Mouse (Mus musculus) kidney, adult 18-20 months (tissue): ENCODE data around the gene Ramp1.
A peak's percentile ranks its signal among the peaks of the same experiment; 100 is the strongest.

Source experiments
- DNase-seq: peaks from one replicate; pipeline ENCODE4 v3.0.0; 2021

The Ramp1 gene

GRCm38 (mm10) chr1:91241249-91241648, 61.6 kb downstream of the Ramp1 start:
- DNase-seq, result no peak

DNA sequence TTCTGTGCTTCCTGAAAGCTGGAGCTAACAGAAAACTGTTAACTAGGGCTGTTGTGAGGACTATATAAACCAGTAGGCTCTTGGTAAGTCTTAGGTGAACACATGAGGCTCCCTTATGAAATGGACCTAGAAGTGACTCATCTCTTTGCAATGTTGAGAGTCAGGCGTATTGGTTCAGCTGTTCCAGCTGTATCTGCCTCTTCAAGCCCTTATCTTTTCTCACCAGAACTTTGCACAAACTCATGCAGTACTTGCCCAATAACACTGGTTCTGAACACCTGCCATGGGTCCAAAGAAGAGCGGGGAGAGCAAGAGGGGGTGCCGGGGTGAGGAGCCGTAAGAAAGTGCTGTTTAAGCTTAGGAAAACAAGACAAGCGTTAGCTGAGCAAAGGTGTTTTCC, 68.6 kb downstream of the Ramp1 start:
- DNase-seq, result no peak

DNA sequence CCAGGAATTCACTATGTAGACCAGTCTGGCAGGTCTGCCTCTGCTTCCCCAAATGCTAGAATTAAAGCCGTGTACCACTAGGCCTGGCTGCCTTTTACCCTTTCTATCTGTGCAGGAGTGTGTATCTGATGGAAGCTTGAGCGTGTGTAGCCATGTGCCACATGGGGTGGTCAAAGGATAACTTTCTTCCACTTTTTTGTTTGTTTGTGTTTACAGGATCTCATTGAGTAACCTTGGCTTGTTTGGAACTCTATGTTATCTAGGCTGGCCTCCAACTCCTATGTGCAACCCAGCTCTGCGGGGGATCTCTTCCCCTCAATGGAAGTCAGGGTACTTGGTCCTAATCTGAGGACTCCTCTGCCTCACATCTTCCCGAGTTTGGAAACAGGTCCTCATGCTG, 69.3 kb downstream of the Ramp1 start:
- DNase-seq, result no peak

DNA sequence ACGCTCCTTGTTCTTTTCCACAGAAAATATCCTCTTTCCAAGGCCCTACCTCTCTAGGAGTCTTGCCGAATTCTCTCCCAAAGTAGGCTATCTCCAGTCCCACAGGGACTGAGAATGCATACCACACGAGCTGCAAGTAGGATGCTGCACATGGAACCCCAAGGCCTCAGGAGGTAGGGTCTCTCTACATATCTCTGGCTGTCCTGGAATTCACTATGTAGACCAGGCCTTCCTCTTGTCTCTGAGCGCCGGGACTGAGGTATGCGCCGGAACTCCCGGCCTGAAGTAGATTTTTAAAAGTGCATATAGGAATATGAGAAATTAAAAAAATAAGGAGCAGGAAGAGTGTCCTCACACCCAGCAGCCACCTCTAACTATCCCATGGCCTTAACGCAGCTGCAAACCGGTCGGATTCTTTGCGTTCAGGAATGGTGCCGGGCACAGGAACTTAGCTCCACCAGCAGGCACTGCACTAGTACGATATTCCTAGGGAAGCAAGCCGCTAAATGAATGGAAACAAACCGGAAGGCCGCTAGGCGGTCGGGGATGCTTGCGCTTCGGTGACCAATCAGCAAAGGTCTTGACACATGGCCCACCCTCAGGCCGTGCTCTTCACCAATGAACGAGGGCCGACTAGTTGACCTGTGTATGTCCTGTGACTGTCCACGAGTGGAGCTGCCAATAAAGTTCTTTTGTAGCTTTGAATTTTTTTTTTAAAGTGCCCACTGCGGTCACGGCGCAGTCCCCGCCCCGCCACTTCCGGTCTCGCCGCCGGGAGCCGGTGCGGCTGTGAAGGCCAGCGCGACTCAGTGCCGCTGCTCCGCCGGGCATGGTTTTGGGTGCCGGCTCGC, 70.2 kb downstream of the Ramp1 start, which contains the start of gene Ube2f:
Gene Ube2f (plus strand): TSS at position 741 of the 851 bp plus-strand sequence.
- DNase-seq, result peak; percentile 92

DNA sequence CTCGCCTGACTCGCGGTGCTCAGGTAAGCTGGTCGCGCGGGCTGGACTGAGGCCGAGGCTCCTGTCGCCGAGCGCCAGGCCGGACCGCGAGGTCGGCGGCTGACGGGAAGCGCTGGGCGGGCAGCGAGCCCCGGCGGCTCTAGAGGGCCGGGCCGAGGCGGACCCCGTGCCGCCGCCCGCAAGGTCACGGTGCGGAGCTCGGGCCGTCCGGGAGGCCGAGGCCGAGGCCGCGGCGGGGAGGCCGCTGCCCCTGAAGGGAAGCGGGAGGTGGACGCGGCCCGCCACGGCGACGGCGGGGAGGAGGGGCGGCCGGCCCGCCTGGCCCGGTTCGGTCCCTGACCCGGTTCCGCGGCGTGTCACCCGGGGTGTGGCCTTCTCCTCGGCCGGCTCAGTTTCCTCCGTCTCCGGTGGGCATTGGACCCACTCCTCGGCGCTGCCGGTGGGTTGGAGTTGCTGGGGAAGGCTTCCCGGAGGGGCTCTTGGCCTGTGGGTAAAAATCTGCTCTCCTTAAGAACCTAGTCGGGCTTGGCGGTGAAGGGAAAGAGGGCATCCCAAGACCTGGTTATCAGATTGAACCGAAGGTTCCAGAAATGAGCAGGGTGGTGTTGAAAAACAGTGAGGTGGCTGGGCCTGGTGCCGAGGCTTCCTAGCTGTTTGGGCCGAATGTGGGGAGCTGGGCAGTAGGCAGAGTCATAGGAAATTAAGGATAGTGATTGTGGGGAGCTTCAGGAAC, 71.0 kb downstream of the Ramp1 start:
- no peak for DNase-seq

- peak; percentile 18 for DNase-seq
Observed at GRCm38 (mm10) chr1:91251148-91251650, 71.6 kb downstream of the Ramp1 start.

DNA sequence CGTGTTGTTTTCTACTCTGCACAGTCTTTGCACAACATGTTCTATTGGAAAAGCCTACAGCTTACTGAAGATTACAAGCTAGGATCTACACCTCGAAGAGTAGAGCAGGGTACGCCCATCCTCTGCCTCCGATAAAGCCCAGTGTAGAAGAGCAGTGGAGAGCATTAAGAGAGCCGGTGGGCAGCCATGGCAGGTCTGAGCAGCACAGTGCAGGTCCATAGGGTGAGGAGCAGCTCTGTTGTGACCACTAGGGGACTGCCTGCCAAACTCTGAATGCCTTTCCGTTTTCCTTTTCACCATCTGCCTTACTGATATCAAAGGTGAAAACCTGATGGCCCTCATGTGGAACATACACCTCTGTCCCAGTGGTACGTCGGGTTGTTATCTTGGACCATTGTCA, 72.3 kb downstream of the Ramp1 start:
- DNase-seq, result peak; percentile 12

DNA sequence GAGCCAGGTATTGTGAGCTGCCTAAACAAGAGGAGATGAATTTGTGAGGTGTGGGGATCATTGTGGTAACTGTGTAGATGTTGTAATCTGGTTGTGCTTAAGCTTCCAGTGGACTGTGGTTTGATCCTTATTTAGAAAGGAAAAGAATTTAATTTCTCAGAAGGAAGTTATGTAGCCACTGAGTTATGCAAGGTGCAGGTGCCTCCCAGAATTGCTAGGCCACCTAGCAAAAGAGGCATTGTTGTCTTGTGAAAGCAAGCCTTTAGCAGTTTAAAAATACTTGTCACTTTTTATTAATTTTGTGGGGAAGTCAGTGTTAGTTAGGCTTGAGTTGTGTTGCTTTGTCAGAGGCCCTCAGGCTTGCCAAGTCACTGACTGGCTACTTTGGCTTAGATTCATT, 78.3 kb downstream of the Ramp1 start:
- no peak for DNase-seq

GRCm38 (mm10) chr1:91259794-91260193, 80.2 kb downstream of the Ramp1 start:
- no peak for DNase-seq

DNA sequence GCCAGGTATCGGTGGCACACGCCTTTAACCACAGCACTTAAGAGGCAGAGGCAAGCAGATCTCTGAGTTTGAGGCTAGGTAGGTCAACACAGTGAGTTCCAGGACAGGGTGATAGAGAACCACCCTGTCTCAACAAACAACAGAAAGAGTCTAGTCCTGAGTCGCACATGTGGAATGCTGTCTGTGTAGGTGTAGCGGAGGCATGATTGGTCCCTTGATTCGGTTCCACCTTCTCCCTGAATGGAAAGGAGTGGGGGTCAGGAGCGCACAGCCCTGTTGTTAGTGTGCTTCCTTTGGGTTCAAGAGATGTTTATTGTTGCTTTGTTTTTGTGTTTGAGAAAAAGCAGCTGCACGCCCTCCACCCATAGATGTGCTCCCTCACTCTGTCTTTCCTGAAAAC, 82.9 kb downstream of the Ramp1 start:
- no peak for DNase-seq

- no peak for DNase-seq
Observed at GRCm38 (mm10) chr1:91272260-91272659, 92.6 kb downstream of the Ramp1 start.
